Mouse (Mus musculus): ENCODE results near the gene Bptf. TPM values are rescaled to one million over a fixed set of nuclear protein-coding genes. Genes with fewer than 3 reads are reported as not detected.
A peak's percentile ranks its signal among the peaks of the same experiment; 100 is the strongest.
"Not testable (repeated sequence)": the region's sequence is repeated elsewhere in the genome, so short reads cannot be mapped to it uniquely, and the experiment has no call there.

Gene Bptf
- polyA plus RNA-seq, 1 experiment, result 56.9 TPM

DNA sequence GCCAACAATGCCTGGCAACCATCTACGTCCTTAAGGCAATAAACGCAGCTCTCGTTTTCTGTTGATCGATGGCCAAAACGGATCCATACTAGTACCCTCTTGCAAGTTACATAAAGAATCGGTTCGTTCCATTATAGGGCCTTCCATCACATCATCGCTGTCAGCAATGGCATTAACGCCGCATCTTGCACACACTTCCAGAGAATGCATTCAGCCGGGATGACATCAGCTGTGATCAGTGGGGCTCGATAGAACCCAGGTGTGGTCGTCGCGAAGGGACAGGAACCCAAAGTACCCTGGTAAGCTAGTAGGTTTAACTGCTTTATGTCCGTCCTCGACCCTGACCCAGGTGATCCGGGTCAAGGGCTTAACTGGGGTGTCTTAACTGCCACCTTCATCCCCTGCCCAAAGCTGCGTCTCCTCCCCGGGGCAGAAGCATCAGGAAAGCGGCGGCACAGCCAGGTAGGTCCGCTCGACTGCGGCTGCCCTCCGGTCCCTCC is 133.2 kb downstream of the Bptf start:
- Histone ChIP-seq H3K27me3 (ENCODE audit: control insufficient read depth, insufficient read depth, low read length) (no peaks in the 10 kb centered on the region), H3K4me3 (replicated peaks; ENCODE audit: insufficient read depth, low read depth, low read length) (peak overlapping the region; percentile 71), H3K4me1 (ENCODE audit: control insufficient read depth, insufficient read depth, low read length) (peaks cover 3% of the 10 kb centered on the region; the same call in 1 of the 2 replicates), H3K27ac (ENCODE audit: insufficient read depth, low read length) (no peak overlapping the region)
- peak in 1 of 2 experiments; percentile 39 for DNase-seq
- TF ChIP-seq POLR2A (IDR thresholded peaks at IDR 0.05; ENCODE audit: borderline replicate concordance, insufficient read depth, low read length) (no peak), CTCF (IDR thresholded peaks at IDR 0.05; ENCODE audit: borderline replicate concordance, insufficient read depth, low read depth, low read length) (no peak)
- WGBS, result under 1% methylated on average over 26 of the region's 26 CpGs

DNA sequence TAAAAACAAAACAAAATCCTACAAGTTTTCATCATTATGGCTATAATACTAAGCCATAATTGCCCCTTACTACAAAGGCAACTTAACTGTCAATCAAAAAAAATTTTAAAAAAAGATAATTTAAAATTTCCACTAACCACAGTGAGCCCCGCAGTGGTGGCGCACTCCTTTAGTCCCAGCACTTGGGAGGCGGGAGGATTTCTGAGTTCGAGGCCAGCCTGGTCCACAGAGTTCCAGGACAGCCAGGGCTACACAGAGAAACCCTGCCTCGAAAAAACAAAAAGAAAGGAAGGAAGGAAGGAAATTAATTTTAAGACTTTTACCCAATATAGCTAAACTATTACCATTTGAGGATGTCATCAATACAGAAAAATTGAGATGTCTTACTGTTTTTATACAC is 134.0 kb downstream of the Bptf start:
- TF ChIP-seq CTCF (IDR thresholded peaks at IDR 0.05; ENCODE audit: borderline replicate concordance, insufficient read depth, low read depth, low read length) (no peak), POLR2A (IDR thresholded peaks at IDR 0.05; ENCODE audit: borderline replicate concordance, insufficient read depth, low read length) (no peak)
- peak overlapping the region; percentile 33 for H3K4me3 ChIP-seq (replicated peaks; ENCODE audit: insufficient read depth, low read depth, low read length)
- H3K27me3 ChIP-seq (ENCODE audit: control insufficient read depth, insufficient read depth, low read length), result no peaks in the 10 kb centered on the region
- no peak for DNase-seq
- 7% methylated on average over 5 of the region's 5 CpGs for WGBS
- H3K4me1 ChIP-seq (ENCODE audit: control insufficient read depth, insufficient read depth, low read length), result peaks cover 3% of the 10 kb centered on the region; the same call in 1 of the 2 replicates
- H3K27ac ChIP-seq (ENCODE audit: insufficient read depth, low read length), result no peak overlapping the region

DNA sequence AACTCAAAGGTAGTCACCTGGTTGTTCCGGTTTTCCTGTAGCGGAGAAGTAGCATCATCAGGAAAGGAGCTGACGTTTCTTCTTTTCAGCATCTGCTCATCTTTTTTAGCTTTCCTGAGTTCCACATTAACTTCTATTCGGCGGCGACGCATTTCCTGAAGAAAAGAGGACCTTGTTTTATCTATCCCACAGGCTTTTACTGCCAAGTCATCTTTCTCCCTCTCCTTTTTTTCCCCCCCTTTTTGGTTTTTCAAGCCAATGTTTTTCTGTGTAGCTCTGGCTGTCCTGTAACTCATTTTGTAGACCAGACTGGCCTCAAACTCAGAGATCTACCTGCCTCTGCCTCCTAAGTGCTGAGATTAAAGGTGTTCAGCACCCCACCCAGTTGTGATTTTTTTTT is 135.4 kb downstream of the Bptf start:
- WGBS, result 95% methylated on average over 7 of the region's 7 CpGs
- not testable (repeated sequence) for H3K27ac ChIP-seq (ENCODE audit: insufficient read depth, low read length); H3K4me1 ChIP-seq (ENCODE audit: control insufficient read depth, insufficient read depth, low read length); H3K4me3 ChIP-seq (replicated peaks; ENCODE audit: insufficient read depth, low read depth, low read length); H3K27me3 ChIP-seq (ENCODE audit: control insufficient read depth, insufficient read depth, low read length); DNase-seq

DNA sequence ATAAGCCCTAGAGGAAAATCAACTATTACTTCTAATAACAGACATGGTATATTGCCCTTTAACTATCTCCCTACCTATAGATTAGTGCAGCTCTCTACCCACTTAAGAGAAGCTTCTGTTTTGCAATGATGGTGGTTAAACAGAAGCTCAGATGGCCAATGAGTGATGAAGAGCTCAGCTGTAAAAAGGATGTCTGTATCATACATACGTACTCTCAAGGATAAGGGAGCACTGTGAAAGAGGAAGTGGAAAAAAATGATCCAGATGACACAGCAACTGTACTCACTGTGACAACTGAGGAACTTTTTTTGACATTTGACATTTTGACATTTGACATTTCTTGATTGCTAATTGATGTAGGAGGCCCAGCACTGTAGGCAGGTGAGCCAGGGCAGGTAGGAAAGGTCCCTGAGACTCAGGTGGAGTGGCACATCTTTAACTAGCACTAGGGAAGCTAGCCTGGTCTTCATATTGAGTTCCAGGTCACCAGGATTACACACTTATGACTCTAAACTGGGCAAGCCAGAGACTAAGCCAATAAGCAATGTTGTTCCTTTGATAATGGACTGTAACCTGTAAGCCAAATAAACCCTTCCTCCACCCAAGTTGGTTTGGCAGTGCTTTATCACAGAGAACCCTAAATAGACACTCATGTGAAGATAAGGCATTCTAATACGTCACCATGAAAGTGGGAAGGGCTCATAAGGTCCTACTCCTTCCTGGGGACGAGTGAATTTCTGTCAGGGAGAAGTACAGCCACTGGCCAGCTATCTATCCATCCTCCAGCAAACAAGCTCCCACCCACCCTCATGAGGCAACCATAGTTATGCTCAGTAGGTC is 137.5 kb downstream of the Bptf start:
- no peak for DNase-seq
- Histone ChIP-seq H3K4me3 (replicated peaks; ENCODE audit: insufficient read depth, low read depth, low read length) (no peak overlapping the region), H3K4me1 (ENCODE audit: control insufficient read depth, insufficient read depth, low read length) (peaks cover 3% of the 10 kb centered on the region; the same call in 1 of the 2 replicates), H3K27ac (ENCODE audit: insufficient read depth, low read length) (no peak overlapping the region), H3K27me3 (ENCODE audit: control insufficient read depth, insufficient read depth, low read length) (no peaks in the 10 kb centered on the region)
- no peak for TF ChIP-seq CTCF (IDR thresholded peaks at IDR 0.05; ENCODE audit: borderline replicate concordance, insufficient read depth, low read depth, low read length)
- no peak for TF ChIP-seq POLR2A (IDR thresholded peaks at IDR 0.05; ENCODE audit: borderline replicate concordance, insufficient read depth, low read length)
- 82% methylated on average over 3 of the region's 3 CpGs for WGBS

DNA sequence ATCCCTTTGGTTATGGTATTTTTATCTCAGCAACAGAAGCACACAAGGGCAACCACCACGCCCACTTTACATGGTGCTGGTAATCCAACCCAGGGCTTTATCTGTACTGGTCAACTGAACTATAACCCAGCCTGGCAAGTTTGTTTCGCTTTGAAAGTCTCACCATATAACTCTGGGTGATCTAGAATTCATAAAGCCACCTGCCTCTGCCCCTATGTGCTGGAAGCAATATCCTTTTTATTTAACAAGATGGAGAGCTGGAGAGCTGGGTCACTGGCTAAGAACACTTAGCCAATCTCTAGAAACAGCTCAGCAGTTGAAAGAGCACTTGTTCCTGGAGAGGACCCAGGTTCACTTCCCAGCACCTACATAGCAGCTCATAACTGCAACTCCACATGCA is 144.5 kb downstream of the Bptf start:
- H3K4me3 ChIP-seq (replicated peaks; ENCODE audit: insufficient read depth, low read depth, low read length), result no peak overlapping the region
- no peaks in the 10 kb centered on the region for H3K4me1 ChIP-seq (ENCODE audit: control insufficient read depth, insufficient read depth, low read length)
- WGBS, result 88% methylated on average over 2 of the region's 2 CpGs
- DNase-seq, result no peak
- H3K27me3 ChIP-seq (ENCODE audit: control insufficient read depth, insufficient read depth, low read length), result no peaks in the 10 kb centered on the region
- no peak for TF ChIP-seq POLR2A (IDR thresholded peaks at IDR 0.05; ENCODE audit: borderline replicate concordance, insufficient read depth, low read length)
- no peak for TF ChIP-seq CTCF (IDR thresholded peaks at IDR 0.05; ENCODE audit: borderline replicate concordance, insufficient read depth, low read depth, low read length)
- H3K27ac ChIP-seq (ENCODE audit: insufficient read depth, low read length), result no peak overlapping the region

DNA sequence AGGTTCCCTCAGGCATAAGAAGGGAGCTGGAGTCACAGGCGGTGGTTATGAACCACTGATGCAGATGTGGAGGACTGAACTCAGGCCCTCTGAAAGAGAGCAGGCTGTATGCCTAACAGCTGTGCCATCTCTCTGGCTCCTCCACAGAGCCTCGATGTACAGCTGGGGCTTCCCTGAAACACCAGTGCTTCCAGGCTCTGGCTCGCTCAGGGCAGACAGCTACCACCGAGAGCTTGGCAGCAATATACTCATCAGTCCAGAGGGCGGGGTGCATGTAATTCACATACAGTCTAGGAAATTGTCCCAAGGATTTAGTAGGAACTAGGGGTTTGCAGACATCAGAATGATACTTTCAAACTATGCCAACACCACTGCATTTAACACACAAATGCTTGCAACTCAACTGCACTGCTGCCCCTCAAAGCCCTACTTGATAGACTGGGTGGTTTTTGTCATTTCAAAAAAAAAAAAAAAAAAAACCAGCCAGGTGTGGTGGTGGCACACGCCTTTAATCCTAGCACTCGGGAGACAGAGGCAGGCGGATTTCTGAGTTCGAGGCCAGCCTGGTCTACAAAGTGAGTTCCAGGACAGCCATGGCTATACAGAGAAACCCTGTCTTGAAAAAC is 145.8 kb downstream of the Bptf start:
- H3K4me1 ChIP-seq (ENCODE audit: control insufficient read depth, insufficient read depth, low read length); H3K27me3 ChIP-seq (ENCODE audit: control insufficient read depth, insufficient read depth, low read length); H3K4me3 ChIP-seq (replicated peaks; ENCODE audit: insufficient read depth, low read depth, low read length); DNase-seq; H3K27ac ChIP-seq (ENCODE audit: insufficient read depth, low read length): not testable (repeated sequence)
- 68% methylated on average over 9 of the region's 9 CpGs for WGBS

Other genes starting within 250 kb of the Bptf start
- gene Smurf2, start 211.4 kb downstream of the Bptf start, polyA plus RNA-seq (2012; rRNA removed), result 16.3 and 18.1 TPM in 2 replicates
- gene Kpna2, start 132.6 kb downstream of the Bptf start, polyA plus RNA-seq (2012; rRNA removed), result 30.1 and 32.2 TPM in 2 replicates
- 6.8 and 7.7 TPM in 2 replicates for gene 1810010H24Rik, start 106.4 kb downstream of the Bptf start, polyA plus RNA-seq (2012; rRNA removed)
- 19.5 and 20.0 TPM in 2 replicates for gene Nol11, start 57.3 kb upstream of the Bptf start, polyA plus RNA-seq (2012; rRNA removed)

Data from cerebellum, adult 2 months (tissue).